Mouse (Mus musculus): ENCODE measurements around the gene Deaf1.

Deaf1 gene

GRCm38 (mm10) chr7:141339215-141339920 lies 11.9 kb upstream of the Deaf1 start:
- no peak for DNase-seq

GRCm38 (mm10) chr7:141338576-141339131 lies 11.2 kb upstream of the Deaf1 start, which contains the start of gene Eps8l2:
Gene Eps8l2, plus strand, starts transcription at chr7:141338880.
- DNase-seq = peak; percentile 90

- DNase-seq = no peak
Observed at GRCm38 (mm10) chr7:141337716-141338416, 10.4 kb upstream of the Deaf1 start.

- DNase-seq = no peak
Observed at GRCm38 (mm10) chr7:141336296-141336695, 8.8 kb upstream of the Deaf1 start.

GRCm38 (mm10) chr7:141335682-141336081 lies 8.2 kb upstream of the Deaf1 start:
- DNase-seq = no peak

GRCm38 (mm10) chr7:141335044-141335579 lies 7.6 kb upstream of the Deaf1 start:
- DNase-seq = no peak

- DNase-seq = peak; percentile 84
Observed at GRCm38 (mm10) chr7:141331990-141332389, 4.5 kb upstream of the Deaf1 start.

GRCm38 (mm10) chr7:141330706-141331105 lies 3.2 kb upstream of the Deaf1 start:
- DNase-seq = no peak

GRCm38 (mm10) chr7:141328373-141328990 lies 992 bp upstream of the Deaf1 start:
- no peak for DNase-seq

- DNase-seq = no peak
Observed at GRCm38 (mm10) chr7:141326546-141327446, 694 bp downstream of the Deaf1 start.

GRCm38 (mm10) chr7:141324686-141325085 lies 2.8 kb downstream of the Deaf1 start:
- DNase-seq = peak; percentile 34

- DNase-seq = no peak
Observed at GRCm38 (mm10) chr7:141319446-141319845, 8.0 kb downstream of the Deaf1 start.

GRCm38 (mm10) chr7:141317619-141318132 lies 9.8 kb downstream of the Deaf1 start:
- peak; percentile 27 for DNase-seq

GRCm38 (mm10) chr7:141315974-141316373 lies 11.5 kb downstream of the Deaf1 start:
- DNase-seq = peak; percentile 79

- DNase-seq = no peak
Observed at GRCm38 (mm10) chr7:141315076-141315475, 12.4 kb downstream of the Deaf1 start.

- DNase-seq = no peak
Observed at GRCm38 (mm10) chr7:141314416-141314815, 13.1 kb downstream of the Deaf1 start.

GRCm38 (mm10) chr7:141304537-141304936 lies 23.0 kb downstream of the Deaf1 start:
- DNase-seq = no peak

- no peak for DNase-seq
Observed at GRCm38 (mm10) chr7:141302702-141303268, 24.7 kb downstream of the Deaf1 start.

GRCm38 (mm10) chr7:141301386-141301785 lies 26.1 kb downstream of the Deaf1 start:
- no peak for DNase-seq

- no peak for DNase-seq
Observed at GRCm38 (mm10) chr7:141299175-141299574, 28.3 kb downstream of the Deaf1 start.

GRCm38 (mm10) chr7:141297926-141298650 lies 29.4 kb downstream of the Deaf1 start:
- no peak for DNase-seq
